Mouse (Mus musculus): ENCODE measurements at regions not wholly inside any gene's neighbourhood (a gene's known extent, or its start where the extent isn't known, plus 50 kb on each side); places are given as distances from the start of the nearest gene placed in this dataset.

- Histone ChIP-seq H3K4me1 (no peaks in the 10 kb centered on the region), H3K9me3 (replicated peaks) (no peaks in the 10 kb centered on the region), H3K9ac (no peak overlapping the region), H3K36me3 (ENCODE audit: poor library complexity, severe bottlenecking) (no peaks in the 10 kb centered on the region), H3K4me3 (no peak overlapping the region), H3K27ac (no peak overlapping the region), H3K4me2 (no peak overlapping the region), H3K27me3 (no peaks in the 10 kb centered on the region)
- WGBS: 70% methylated on average over 2 of the region's 2 CpGs
- no peak for ATAC-seq
These were observed 108.4 kb upstream of the 1810046K07Rik start for GRCm38 (mm10) chr9:51437130-51437529.

- no peak overlapping the region for H3K9ac ChIP-seq
- ATAC-seq: no peak
- no peaks in the 10 kb centered on the region for H3K4me1 ChIP-seq
- H3K27me3 ChIP-seq: no peaks in the 10 kb centered on the region
- no peak overlapping the region for H3K4me3 ChIP-seq
- 34% methylated on average over 5 of the region's 5 CpGs for WGBS
- no peak overlapping the region for H3K27ac ChIP-seq
- H3K9me3 ChIP-seq (replicated peaks): no peaks in the 10 kb centered on the region
- H3K36me3 ChIP-seq (ENCODE audit: poor library complexity, severe bottlenecking): no peaks in the 10 kb centered on the region
- no peak overlapping the region for H3K4me2 ChIP-seq
These were observed 113.2 kb upstream of the 1810046K07Rik start for GRCm38 (mm10) chr9:51441773-51442381.

- WGBS: 54% methylated on average over 2 of the region's 2 CpGs
- no peak for ATAC-seq
These were observed 127.0 kb upstream of the 1810046K07Rik start for GRCm38 (mm10) chr9:51455690-51456089.

GRCm38 (mm10) chr9:51462463-51463024 lies 133.8 kb upstream of the 1810046K07Rik start:
- Histone ChIP-seq H3K36me3 (ENCODE audit: poor library complexity, severe bottlenecking) (no peaks in the 10 kb centered on the region), H3K27ac (no peak overlapping the region), H3K4me3 (no peak overlapping the region), H3K27me3 (no peaks in the 10 kb centered on the region), H3K9ac (no peak overlapping the region), H3K9me3 (replicated peaks) (no peaks in the 10 kb centered on the region), H3K4me2 (no peak overlapping the region), H3K4me1 (no peaks in the 10 kb centered on the region)
- no peak for ATAC-seq
- WGBS: 90% methylated on average over 6 of the region's 6 CpGs

More at GRCm38 (mm10) chr9:51455690-51456089, 127.0 kb upstream of the 1810046K07Rik start:
- no peak overlapping the region for H3K27ac ChIP-seq
- no peak overlapping the region for H3K4me3 ChIP-seq
- H3K9ac ChIP-seq: no peak overlapping the region
- H3K9me3 ChIP-seq (replicated peaks): no peaks in the 10 kb centered on the region
- H3K27me3 ChIP-seq: no peaks in the 10 kb centered on the region
- no peaks in the 10 kb centered on the region for H3K4me1 ChIP-seq
- no peaks in the 10 kb centered on the region for H3K36me3 ChIP-seq (ENCODE audit: poor library complexity, severe bottlenecking)
- no peak overlapping the region for H3K4me2 ChIP-seq

- H3K27me3 ChIP-seq: no peaks in the 10 kb centered on the region
- no peaks in the 10 kb centered on the region for H3K36me3 ChIP-seq (ENCODE audit: poor library complexity, severe bottlenecking)
- H3K4me2 ChIP-seq: no peak overlapping the region
- ATAC-seq: no peak
- no peaks in the 10 kb centered on the region for H3K4me1 ChIP-seq
- H3K9me3 ChIP-seq (replicated peaks): no peaks in the 10 kb centered on the region
- H3K27ac ChIP-seq: no peak overlapping the region
- 91% methylated on average over 1 of the region's 1 CpGs for WGBS
- no peak overlapping the region for H3K9ac ChIP-seq
- no peak overlapping the region for H3K4me3 ChIP-seq
These were observed 141.3 kb upstream of the 1810046K07Rik start for GRCm38 (mm10) chr9:51470031-51470430.

- no peak overlapping the region for H3K4me2 ChIP-seq
- H3K27ac ChIP-seq: no peak overlapping the region
- H3K27me3 ChIP-seq: no peaks in the 10 kb centered on the region
- no peak for ATAC-seq
- no peak overlapping the region for H3K4me3 ChIP-seq
- no peaks in the 10 kb centered on the region for H3K36me3 ChIP-seq (ENCODE audit: poor library complexity, severe bottlenecking)
- no peaks in the 10 kb centered on the region for H3K9me3 ChIP-seq (replicated peaks)
- no peaks in the 10 kb centered on the region for H3K4me1 ChIP-seq
- H3K9ac ChIP-seq: no peak overlapping the region
- WGBS: 55% methylated on average over 3 of the region's 3 CpGs
These were observed 147.9 kb upstream of the 1810046K07Rik start for GRCm38 (mm10) chr9:51476511-51477056.

GRCm38 (mm10) chr9:51487840-51488239 lies 159.1 kb upstream of the 1810046K07Rik start:
- Histone ChIP-seq H3K4me1 (no peaks in the 10 kb centered on the region), H3K9me3 (replicated peaks) (no peaks in the 10 kb centered on the region), H3K36me3 (ENCODE audit: poor library complexity, severe bottlenecking) (no peaks in the 10 kb centered on the region), H3K27me3 (no peaks in the 10 kb centered on the region), H3K4me2 (no peak overlapping the region), H3K27ac (no peak overlapping the region), H3K4me3 (no peak overlapping the region), H3K9ac (no peak overlapping the region)
- no peak for ATAC-seq
- 91% methylated on average over 3 of the region's 3 CpGs for WGBS

- 89% methylated on average over 3 of the region's 3 CpGs for WGBS
- H3K9ac ChIP-seq: no peak overlapping the region
- no peaks in the 10 kb centered on the region for H3K4me1 ChIP-seq
- H3K4me2 ChIP-seq: no peak overlapping the region
- H3K27ac ChIP-seq: no peak overlapping the region
- no peak overlapping the region for H3K4me3 ChIP-seq
- ATAC-seq: no peak
- H3K36me3 ChIP-seq (ENCODE audit: poor library complexity, severe bottlenecking): no peaks in the 10 kb centered on the region
- no peaks in the 10 kb centered on the region for H3K9me3 ChIP-seq (replicated peaks)
- H3K27me3 ChIP-seq: no peaks in the 10 kb centered on the region
These were observed 178.7 kb upstream of the 1810046K07Rik start for GRCm38 (mm10) chr9:51507265-51507913.

- Histone ChIP-seq H3K4me3 (no peak overlapping the region), H3K9ac (no peak overlapping the region), H3K4me1 (no peaks in the 10 kb centered on the region), H3K4me2 (no peak overlapping the region), H3K36me3 (ENCODE audit: poor library complexity, severe bottlenecking) (no peaks in the 10 kb centered on the region), H3K9me3 (replicated peaks) (no peaks in the 10 kb centered on the region), H3K27me3 (no peaks in the 10 kb centered on the region), H3K27ac (no peak overlapping the region)
- 82% methylated on average over 2 of the region's 2 CpGs for whole genome bisulfite sequencing
- ATAC-seq: no peak
These were observed 188.9 kb upstream of the 1810046K07Rik start for GRCm38 (mm10) chr9:51517643-51518042.

GRCm38 (mm10) chr9:51518376-51518775 lies 189.7 kb upstream of the 1810046K07Rik start:
- WGBS: 82% methylated on average over 4 of the region's 4 CpGs
- no peaks in the 10 kb centered on the region for H3K36me3 ChIP-seq (ENCODE audit: poor library complexity, severe bottlenecking)
- H3K27ac ChIP-seq: no peak overlapping the region
- no peak overlapping the region for H3K4me2 ChIP-seq
- ATAC-seq: no peak
- no peaks in the 10 kb centered on the region for H3K27me3 ChIP-seq
- H3K4me3 ChIP-seq: no peak overlapping the region
- no peaks in the 10 kb centered on the region for H3K9me3 ChIP-seq (replicated peaks)
- no peak overlapping the region for H3K9ac ChIP-seq
- H3K4me1 ChIP-seq: no peaks in the 10 kb centered on the region

- H3K4me2 ChIP-seq: no peak overlapping the region
- H3K27ac ChIP-seq: no peak overlapping the region
- no peak for ATAC-seq
- H3K4me1 ChIP-seq: no peaks in the 10 kb centered on the region
- H3K27me3 ChIP-seq: no peaks in the 10 kb centered on the region
- no peaks in the 10 kb centered on the region for H3K9me3 ChIP-seq (replicated peaks)
- H3K9ac ChIP-seq: no peak overlapping the region
- no peaks in the 10 kb centered on the region for H3K36me3 ChIP-seq (ENCODE audit: poor library complexity, severe bottlenecking)
- no peak overlapping the region for H3K4me3 ChIP-seq
These were observed 194.8 kb upstream of the 1810046K07Rik start for GRCm38 (mm10) chr9:51523471-51523870.

- H3K9ac ChIP-seq: no peak overlapping the region
- no peaks in the 10 kb centered on the region for H3K27me3 ChIP-seq
- no peaks in the 10 kb centered on the region for H3K36me3 ChIP-seq (ENCODE audit: poor library complexity, severe bottlenecking)
- WGBS: 87% methylated on average over 4 of the region's 4 CpGs
- no peaks in the 10 kb centered on the region for H3K9me3 ChIP-seq (replicated peaks)
- no peak overlapping the region for H3K27ac ChIP-seq
- H3K4me3 ChIP-seq: no peak overlapping the region
- H3K4me2 ChIP-seq: no peak overlapping the region
- ATAC-seq: no peak
- no peaks in the 10 kb centered on the region for H3K4me1 ChIP-seq
These were observed 197.2 kb upstream of the 1810046K07Rik start for GRCm38 (mm10) chr9:51525906-51526305.
